Mouse (Mus musculus): ENCODE results near the gene Echs1. TPM values are rescaled to one million over a fixed set of nuclear protein-coding genes. Genes with fewer than 3 reads are reported as not detected.
A peak's percentile ranks its signal among the peaks of the same experiment; 100 is the strongest.

Echs1 gene
- polyA plus RNA-seq, 1 experiment from 2014 or later, result 139 TPM

DNA sequence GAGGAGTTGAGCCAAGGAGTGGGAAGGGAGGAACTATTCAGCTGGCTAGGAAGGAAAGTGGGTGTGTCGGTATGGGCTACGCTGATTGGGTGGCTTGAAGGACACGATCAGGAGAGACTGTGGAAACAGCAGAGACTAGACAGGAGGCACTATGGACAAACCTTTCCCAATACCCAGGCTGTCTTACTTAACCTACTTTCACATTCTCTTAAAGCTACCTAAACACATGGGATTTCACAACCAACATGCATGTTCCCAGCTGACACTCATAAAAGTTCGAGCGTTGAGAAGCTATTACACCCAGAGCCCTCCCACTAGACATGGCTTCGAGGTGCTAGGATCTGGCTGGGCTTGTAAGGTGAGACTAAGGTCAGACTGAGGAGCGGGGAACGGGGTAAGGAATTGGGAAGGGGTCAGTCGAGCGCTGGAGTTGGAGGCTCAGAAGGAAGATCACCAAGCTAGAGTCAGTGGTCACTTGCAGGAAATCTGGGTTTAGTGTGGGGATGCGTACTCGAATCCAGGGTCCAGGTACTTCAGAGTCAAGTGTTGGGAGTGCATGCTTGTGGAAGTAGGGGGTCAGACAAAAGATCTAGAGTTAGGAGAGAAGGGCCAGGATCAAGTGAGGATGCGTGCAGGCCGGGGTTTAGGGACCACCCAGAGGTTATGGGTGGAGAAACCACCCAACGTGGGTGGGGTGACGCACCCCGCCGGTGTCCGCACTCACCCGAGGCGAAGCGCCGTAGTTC lies 520 bp downstream of the Echs1 start, which contains the start of gene Paox:
TSS of gene Paox (plus strand) at position 217 of the 746 bp plus-strand sequence.
- under 1% methylated on average over 23 of the region's 23 CpGs for WGBS
- DNase-seq (ENCODE audit: low spot score), result peak; percentile 72
- peak within 1 kb of the TSS; percentile 81 for H3K4me3 ChIP-seq (ENCODE audit: low read depth, low read length)

DNA sequence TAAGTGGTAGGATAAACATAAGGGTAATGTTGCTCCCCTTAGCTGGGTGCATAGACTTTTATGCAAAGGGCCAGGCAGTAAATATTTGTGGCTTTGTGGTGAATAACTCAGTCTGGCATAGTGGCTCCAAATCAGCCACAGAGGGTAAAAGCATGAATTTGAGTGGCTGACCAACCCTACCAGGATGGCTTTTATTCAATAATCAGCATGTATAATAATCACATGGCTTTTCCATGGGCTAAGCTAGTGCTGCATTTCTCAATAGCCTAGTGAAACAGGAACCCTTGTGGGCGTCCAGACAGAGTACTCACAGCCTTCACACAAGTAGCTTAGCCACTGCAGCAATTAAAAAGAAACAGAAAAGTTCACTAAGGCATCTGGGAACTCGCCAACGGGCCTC lies 4.3 kb downstream of the Echs1 start:
- DNase-seq (ENCODE audit: low spot score) (no peak), ATAC-seq (ENCODE audit: low FRiP score, low TSS enrichment) (no peak)
- Histone ChIP-seq H3K9me3 (ENCODE audit: control insufficient read depth, low read length) (no peaks in the 10 kb centered on the region), H3K4me3 (ENCODE audit: low read depth, low read length) (no peak overlapping the region), H3K4me2 (replicated peaks; ENCODE audit: low read depth) (no peak overlapping the region), H3K4me1 (replicated peaks; ENCODE audit: control insufficient read depth, insufficient read depth) (no peaks in the 10 kb centered on the region), H3K27me3 (ENCODE audit: control insufficient read depth, insufficient read depth, low read length) (no peaks in the 10 kb centered on the region), H3K36me3 (ENCODE audit: control insufficient read depth, insufficient read depth, low read length) (peaks cover 28% of the 10 kb centered on the region), H3K9ac (ENCODE audit: low read length) (no peak overlapping the region), H3K27ac (replicated peaks) (no peak overlapping the region)
- 65% methylated on average over 3 of the region's 3 CpGs for WGBS
- TF ChIP-seq CTCF (IDR thresholded peaks at IDR 0.05; ENCODE audit: low read depth), result no peak
- no peak for TF ChIP-seq EP300 (optimal IDR thresholded peaks at IDR 0.05)

More for the DNA sequence above, 520 bp downstream of the Echs1 start, which contains the start of gene Paox:
- H3K27me3 ChIP-seq (ENCODE audit: control insufficient read depth, insufficient read depth, low read length), result no peaks in the 10 kb centered on the region
- peaks cover 11% of the 10 kb centered on the region for H3K36me3 ChIP-seq (ENCODE audit: control insufficient read depth, insufficient read depth, low read length)
- H3K4me1 ChIP-seq (replicated peaks; ENCODE audit: control insufficient read depth, insufficient read depth), result no peaks in the 10 kb centered on the region
- H3K4me2 ChIP-seq (replicated peaks; ENCODE audit: low read depth), result peak within 1 kb of the TSS; percentile 88
- TF ChIP-seq CTCF (IDR thresholded peaks at IDR 0.05; ENCODE audit: low read depth), result peak; percentile 35; the same call in 1 of the 2 replicates
- TF ChIP-seq EP300 (optimal IDR thresholded peaks at IDR 0.05), result no peak
- peak within 1 kb of the TSS; percentile 94 for H3K27ac ChIP-seq (replicated peaks)
- peak; percentile 79 for ATAC-seq (ENCODE audit: low FRiP score, low TSS enrichment)
- H3K9ac ChIP-seq (ENCODE audit: low read length), result peak within 1 kb of the TSS; percentile 82
- no peaks in the 10 kb centered on the region for H3K9me3 ChIP-seq (ENCODE audit: control insufficient read depth, low read length)

DNA sequence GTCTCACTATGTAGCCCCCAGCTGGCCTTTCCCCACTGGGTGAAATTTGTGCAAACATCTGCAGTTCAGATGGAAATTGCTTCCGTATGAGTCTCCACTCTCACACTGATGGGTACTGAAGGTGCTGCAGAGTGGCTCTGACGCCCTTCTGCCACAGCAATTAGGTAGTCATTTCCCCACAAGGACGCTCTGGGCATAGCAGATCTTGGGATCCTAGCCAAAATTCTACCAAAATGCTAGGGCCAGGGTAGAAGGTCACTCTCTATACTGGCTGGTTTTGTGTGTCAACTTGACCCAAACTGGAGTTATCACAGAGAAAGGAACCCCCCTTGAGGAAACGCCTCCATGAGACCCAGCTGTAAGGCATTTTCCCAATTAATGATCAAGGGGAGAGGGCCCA lies 12.3 kb downstream of the Echs1 start:
- no peak for TF ChIP-seq EP300 (optimal IDR thresholded peaks at IDR 0.05)
- no peak overlapping the region for H3K4me2 ChIP-seq (replicated peaks; ENCODE audit: low read depth)
- no peaks in the 10 kb centered on the region for H3K4me1 ChIP-seq (replicated peaks; ENCODE audit: control insufficient read depth, insufficient read depth)
- 76% methylated on average over 4 of the region's 4 CpGs for WGBS
- ATAC-seq (ENCODE audit: low FRiP score, low TSS enrichment), result no peak
- no peak overlapping the region for H3K9ac ChIP-seq (ENCODE audit: low read length)
- no peak overlapping the region for H3K4me3 ChIP-seq (ENCODE audit: low read depth, low read length)
- no peak for DNase-seq (ENCODE audit: low spot score)
- no peaks in the 10 kb centered on the region for H3K9me3 ChIP-seq (ENCODE audit: control insufficient read depth, low read length)
- H3K36me3 ChIP-seq (ENCODE audit: control insufficient read depth, insufficient read depth, low read length), result peaks cover 13% of the 10 kb centered on the region; the same call in 1 of the 2 replicates
- no peak overlapping the region for H3K27ac ChIP-seq (replicated peaks)
- no peaks in the 10 kb centered on the region for H3K27me3 ChIP-seq (ENCODE audit: control insufficient read depth, insufficient read depth, low read length)

DNA sequence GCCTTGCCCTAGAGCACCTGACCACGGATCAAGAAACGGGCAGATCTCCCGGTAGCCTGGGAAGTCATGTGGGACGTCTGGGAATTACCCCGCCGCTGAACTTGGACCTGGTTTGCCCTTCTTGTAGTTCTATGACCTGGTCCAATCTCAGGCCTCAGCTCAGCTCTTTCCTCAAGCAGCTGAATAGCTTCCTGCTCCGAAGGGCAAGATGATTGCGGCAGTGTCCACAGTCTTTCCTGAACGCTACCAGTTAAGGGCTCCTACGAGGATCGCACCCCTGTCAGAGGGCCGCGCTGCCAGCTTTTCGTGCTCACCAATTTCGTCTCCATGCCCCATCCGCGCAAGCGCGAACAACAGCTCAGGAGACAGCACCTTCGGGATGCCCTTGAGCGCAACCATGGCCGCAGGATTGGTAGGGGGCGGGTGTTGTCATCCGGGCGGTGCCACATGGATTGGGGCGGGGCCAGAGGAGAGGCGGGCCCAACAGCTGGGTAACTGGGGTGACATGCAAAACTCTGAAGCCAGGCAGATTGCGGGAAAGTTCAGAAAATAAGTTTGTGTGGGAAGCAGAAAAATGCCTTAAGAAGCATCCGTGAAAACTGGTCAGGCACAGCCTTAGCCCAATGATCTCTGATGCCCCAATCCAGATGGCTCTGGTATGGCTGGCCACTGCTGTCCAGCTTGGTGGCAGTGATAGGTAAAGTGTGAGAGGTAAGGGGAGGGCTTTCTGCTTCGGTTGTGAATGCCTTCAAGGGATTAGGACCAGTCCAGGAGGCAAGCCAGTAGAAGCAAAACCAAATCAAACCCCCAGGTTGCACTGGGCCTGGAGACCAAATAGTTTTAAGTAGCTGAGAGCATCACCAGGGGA lies 14.0 kb downstream of the Echs1 start, which contains the start of gene Fuom:
TSS of gene Fuom (minus strand) at position 449 of the 868 bp plus-strand sequence.
- no peaks in the 10 kb centered on the region for H3K27me3 ChIP-seq (ENCODE audit: control insufficient read depth, insufficient read depth, low read length)
- peak; percentile 89 for DNase-seq (ENCODE audit: low spot score)
- peak within 1 kb of the TSS; percentile 9 for H3K9ac ChIP-seq (ENCODE audit: low read length)
- peak within 1 kb of the TSS; percentile 33 for H3K4me3 ChIP-seq (ENCODE audit: low read depth, low read length)
- H3K36me3 ChIP-seq (ENCODE audit: control insufficient read depth, insufficient read depth, low read length), result peaks cover 7% of the 10 kb centered on the region; the same call in 1 of the 2 replicates
- TF ChIP-seq CTCF (IDR thresholded peaks at IDR 0.05; ENCODE audit: low read depth) (peak; percentile 17; the same call in 1 of the 2 replicates), EP300 (optimal IDR thresholded peaks at IDR 0.05) (no peak)
- H3K9me3 ChIP-seq (ENCODE audit: control insufficient read depth, low read length), result no peaks in the 10 kb centered on the region
- WGBS, result under 1% methylated on average over 30 of the region's 30 CpGs
- peak within 1 kb of the TSS; percentile 54 for H3K4me2 ChIP-seq (replicated peaks; ENCODE audit: low read depth)
- ATAC-seq (ENCODE audit: low FRiP score, low TSS enrichment), result peak; percentile 94
- H3K27ac ChIP-seq (replicated peaks), result 0 out of 2 replicates have a peak within 1 kb of the TSS, but pooled peaks have one; percentile 2
- no peaks in the 10 kb centered on the region for H3K4me1 ChIP-seq (replicated peaks; ENCODE audit: control insufficient read depth, insufficient read depth)

DNA sequence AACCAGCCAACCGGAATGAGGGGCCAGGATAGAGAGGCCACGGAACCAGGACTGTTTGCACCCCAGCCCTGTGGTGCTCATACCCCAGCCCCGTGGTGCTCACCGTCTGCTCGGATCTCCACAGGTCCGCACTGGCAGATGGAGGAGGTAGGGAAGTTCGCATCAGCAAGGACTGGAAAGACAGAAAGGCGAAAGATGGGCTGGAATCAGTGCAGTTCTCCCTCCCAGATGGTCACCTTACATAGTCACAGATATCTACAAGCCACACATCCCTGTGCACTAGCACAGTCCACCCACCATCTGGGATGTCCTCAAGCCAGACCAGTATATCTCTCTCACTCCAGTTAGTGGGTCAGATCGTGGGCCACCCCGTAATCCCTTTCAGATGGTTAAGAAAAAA lies 14.8 kb downstream of the Echs1 start:
- DNase-seq (ENCODE audit: low spot score) (no peak), ATAC-seq (ENCODE audit: low FRiP score, low TSS enrichment) (no peak)
- WGBS, result 74% methylated on average over 10 of the region's 10 CpGs
- Histone ChIP-seq H3K4me1 (replicated peaks; ENCODE audit: control insufficient read depth, insufficient read depth) (no peaks in the 10 kb centered on the region), H3K9me3 (ENCODE audit: control insufficient read depth, low read length) (no peaks in the 10 kb centered on the region), H3K27me3 (ENCODE audit: control insufficient read depth, insufficient read depth, low read length) (no peaks in the 10 kb centered on the region), H3K9ac (ENCODE audit: low read length) (peak overlapping the region; percentile 9), H3K27ac (replicated peaks) (no peak overlapping the region), H3K36me3 (ENCODE audit: control insufficient read depth, insufficient read depth, low read length) (peaks cover 7% of the 10 kb centered on the region; the same call in 1 of the 2 replicates), H3K4me2 (replicated peaks; ENCODE audit: low read depth) (peak overlapping the region; percentile 54), H3K4me3 (ENCODE audit: low read depth, low read length) (peak overlapping the region; percentile 33)
- TF ChIP-seq EP300 (optimal IDR thresholded peaks at IDR 0.05) (no peak), CTCF (IDR thresholded peaks at IDR 0.05; ENCODE audit: low read depth) (no peak)

Measured in stomach, postnatal 0 days (tissue).